Mouse (Mus musculus) megakaryocyte, adult 5-6 weeks (primary cell): ENCODE data around the gene Snx8. TPM values are rescaled to one million over a fixed set of nuclear protein-coding genes. Genes with fewer than 3 reads are reported as not detected.
A peak's percentile ranks its signal among the peaks of the same experiment; 100 is the strongest.

ENCODE experiments used
- ATAC-seq: 2 replicates; pipeline ENCODE4 v1.8.0; 2016; ENCODE audit warnings: mild to moderate bottlenecking, inconsistent platforms; ENCODE audit not compliant: poor library complexity, severe bottlenecking
- total RNA-seq, 2 experiments: library from RNA; stranded (forward) in 1 of 2; stranded (reverse) in 1 of 2; fragments of 153-499, 151-499 nt in 1 of 2; fragments of 221-1000, 200-1000 nt in 1 of 2; gene quantifications; 2 replicates each; pipeline versions ENCODE4 v1.2.3 to v1.2.4; 2015 to 2017

The Snx8 gene
- total RNA-seq, 2 experiments from 2014 or later: 2.8 to 8.3 TPM

GRCm38 (mm10) chr5:140350731-140351497 is 38.1 kb downstream of the Snx8 start:
- no peak for ATAC-seq

DNA sequence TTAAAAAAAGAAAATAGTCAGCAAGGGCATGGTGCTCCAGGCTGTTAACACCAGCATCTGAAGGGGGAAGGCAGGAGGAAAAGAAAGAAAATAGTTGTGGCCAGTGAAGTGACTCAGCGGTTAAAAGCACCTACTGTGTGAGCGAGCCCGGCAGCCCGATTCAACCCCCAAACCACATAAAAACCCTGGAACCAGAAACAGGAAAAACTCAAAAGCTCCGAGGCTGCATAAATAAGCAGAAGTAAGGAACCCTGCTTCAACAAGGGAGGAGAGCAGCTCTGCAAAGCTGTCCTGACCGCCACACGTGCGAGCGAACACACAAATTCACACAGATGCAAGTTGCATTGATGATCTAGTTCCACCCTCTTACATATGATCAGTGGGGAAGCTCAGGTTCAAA is 39.2 kb downstream of the Snx8 start:
- ATAC-seq: peak; percentile 61

- no peak for ATAC-seq
Observed at GRCm38 (mm10) chr5:140346050-140346449, 43.0 kb downstream of the Snx8 start.

- no peak for ATAC-seq
Observed at GRCm38 (mm10) chr5:140345244-140345643, 43.8 kb downstream of the Snx8 start.

- ATAC-seq: no peak
Observed at GRCm38 (mm10) chr5:140342880-140343279, 46.2 kb downstream of the Snx8 start.

DNA sequence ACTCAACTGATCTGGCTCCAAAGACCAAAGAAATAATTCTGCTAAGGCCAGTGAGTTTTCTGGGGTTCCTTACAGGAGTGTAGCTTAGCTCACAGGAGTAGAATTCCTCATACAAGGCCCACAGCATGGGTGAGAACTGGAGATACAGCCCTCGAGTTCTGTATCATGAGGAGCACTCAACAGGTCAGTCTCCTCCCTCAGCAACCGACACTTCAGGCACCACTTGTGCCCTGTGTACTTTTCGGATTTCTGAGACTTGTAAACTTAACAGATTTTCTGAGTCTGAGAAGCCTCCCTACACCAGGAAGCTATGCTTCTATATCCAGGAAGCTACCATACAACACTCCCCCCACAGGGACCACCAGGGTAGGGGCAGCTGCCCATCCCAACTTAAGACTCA is 49.2 kb downstream of the Snx8 start:
- ATAC-seq: no peak

DNA sequence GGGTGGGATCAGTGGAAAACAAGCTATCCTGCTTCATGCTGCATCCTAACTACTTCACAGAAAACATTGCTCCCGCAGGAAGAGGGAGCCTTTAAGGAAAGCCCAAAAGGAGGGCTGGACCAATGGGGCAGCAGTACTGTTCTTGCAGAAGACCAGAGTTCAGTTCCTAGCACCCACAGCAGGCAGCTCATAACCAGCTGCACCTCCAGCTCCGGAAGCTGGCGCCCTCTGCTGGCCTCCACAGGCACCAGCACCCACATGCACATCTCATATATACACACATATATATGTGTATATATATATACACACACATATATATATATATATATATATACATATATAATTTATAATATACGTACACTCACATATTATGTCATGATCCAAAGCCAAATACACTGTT is 50.3 kb downstream of the Snx8 start:
- no peak for ATAC-seq

- ATAC-seq: no peak
Observed at GRCm38 (mm10) chr5:140336680-140337079, 52.4 kb downstream of the Snx8 start.

DNA sequence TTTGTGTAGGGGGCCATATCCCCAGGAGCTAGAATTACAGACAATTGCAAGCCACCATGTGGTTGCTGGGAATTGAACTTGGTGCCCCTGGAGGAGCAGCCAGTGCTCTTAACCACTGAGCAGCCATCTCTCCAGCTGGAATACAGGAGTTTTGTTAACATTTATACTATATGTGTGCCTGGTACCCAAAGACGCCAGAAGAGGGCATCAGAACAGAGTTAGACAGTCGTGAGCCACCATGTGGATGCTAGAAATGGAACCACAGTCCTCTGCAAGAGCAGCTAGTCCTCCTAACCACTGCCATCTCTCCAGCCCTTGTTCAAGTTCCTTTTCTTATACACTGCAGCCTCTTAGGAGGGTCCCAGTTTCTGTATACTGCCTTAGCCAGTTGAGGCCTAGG is 55.4 kb downstream of the Snx8 start:
- no peak for ATAC-seq

DNA sequence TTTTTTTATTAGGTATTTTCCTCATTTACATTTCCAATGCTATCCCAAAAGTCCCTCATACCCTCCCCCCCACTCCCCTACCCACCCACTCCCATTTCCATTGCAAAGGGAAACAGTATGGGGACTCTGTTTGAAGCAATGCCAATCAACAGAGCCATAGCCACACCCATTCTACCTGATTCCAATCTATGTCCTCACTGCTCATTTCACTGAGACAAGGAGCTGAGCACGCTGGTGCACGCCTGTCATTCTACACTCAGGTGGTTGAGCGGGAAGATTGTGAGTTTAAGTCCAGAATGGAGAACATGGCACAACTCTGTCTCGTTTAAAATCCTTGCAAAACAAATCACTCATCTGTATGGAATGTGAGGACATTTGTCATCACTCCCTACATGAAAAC is 56.5 kb downstream of the Snx8 start:
- no peak for ATAC-seq

DNA sequence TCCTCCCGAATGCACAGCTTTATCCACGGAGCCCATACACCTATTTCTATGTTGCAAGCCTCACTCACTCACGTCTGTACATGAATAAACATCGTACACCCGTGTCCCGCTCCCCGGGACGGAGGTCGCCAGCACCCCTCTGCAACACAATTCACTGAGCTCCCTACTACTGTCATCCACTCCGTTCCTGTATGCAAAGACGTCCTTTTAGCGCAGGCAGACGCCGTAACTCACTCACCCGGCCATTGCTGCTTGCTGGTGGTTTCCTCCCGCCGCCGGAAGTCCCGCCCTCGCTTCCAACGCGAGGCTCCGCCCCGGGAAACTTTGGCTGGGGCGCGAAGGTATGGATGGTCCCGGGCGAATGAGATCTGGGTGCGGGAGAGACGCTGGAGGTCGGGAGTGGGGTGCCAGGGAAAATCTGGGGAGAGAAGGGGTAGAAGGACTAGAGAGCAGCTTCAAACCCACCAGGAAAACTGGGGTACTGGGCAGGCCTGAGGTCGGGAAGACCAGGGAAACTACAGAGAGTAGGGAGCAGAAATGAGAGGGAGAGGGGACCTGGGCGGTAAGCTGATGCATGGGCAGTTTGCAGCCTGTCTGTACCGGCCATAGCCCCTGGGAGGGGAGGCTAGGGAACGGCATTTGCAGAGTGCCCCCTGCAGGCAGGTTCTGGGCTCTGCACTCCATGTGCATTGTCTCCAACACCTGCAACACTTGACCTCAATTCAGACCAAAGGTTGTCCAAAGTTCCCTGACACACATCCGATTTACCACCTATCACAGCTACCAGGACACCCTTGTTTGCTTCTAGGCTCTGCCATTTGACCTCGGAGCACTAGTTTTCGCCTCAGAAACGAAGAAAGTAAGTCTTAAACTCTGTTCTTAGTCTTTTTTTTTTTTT is 57.2 kb downstream of the Snx8 start, which contains the start of gene Mrm2:
Gene Mrm2, minus strand, starts transcription at position 284 of the 898 bp plus-strand sequence.
- ATAC-seq: peak; percentile 97

DNA sequence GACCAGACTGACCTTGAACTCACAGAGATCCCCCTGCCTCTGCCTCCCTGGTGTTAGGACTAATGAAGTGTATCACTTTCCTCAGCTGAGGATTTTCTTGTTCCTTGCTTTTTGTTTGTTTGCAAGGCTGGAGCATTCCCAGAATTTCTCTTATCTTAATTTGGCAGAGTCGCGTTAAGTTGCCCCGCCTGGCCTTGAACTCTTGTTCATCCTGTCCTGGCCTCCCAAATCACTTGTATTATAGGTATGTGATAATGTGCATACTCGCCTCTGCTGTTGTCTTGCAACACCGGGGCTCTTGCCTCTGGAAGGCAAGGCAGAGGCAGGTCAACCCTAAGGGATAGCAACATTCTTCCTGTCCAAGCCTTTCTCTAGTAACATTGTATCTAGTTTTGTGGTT is 65.0 kb downstream of the Snx8 start:
- ATAC-seq: no peak

- ATAC-seq: peak; percentile 34
Observed at GRCm38 (mm10) chr5:140321756-140322575, 67.1 kb downstream of the Snx8 start.

GRCm38 (mm10) chr5:140321042-140321755 is 67.9 kb downstream of the Snx8 start, which contains the start of the genes Mad1l1 and Nudt1:
Gene Mad1l1 (minus strand): TSS chr5:140321552.
Gene Nudt1 (plus strand): TSS chr5:140321656.
- ATAC-seq: peak; percentile 96

DNA sequence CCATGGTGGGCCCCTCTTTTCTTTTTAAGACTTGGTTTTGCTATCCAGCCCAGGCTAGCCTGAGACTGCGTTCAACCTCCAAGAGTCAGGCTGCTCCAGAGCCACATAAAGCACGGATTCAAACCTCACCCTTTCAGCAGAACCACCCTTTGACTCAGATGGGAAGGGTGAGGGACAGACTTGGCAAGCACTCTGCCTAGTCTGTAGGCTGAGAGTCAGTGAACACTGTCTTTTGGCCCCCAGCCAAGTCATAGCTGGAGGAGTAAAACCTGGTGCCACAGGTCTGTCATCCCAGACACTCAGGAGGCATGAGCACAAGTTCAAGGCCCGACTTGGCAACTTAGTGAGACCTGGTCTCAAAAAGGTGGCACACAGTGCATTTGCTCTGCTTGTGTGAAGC is 72.3 kb downstream of the Snx8 start:
- ATAC-seq: no peak

- ATAC-seq: no peak
Observed at GRCm38 (mm10) chr5:140307602-140308001, 81.5 kb downstream of the Snx8 start.

- no peak for ATAC-seq
Observed at GRCm38 (mm10) chr5:140306016-140306415, 83.0 kb downstream of the Snx8 start.

- ATAC-seq: no peak
Observed at GRCm38 (mm10) chr5:140298291-140298690, 90.8 kb downstream of the Snx8 start.

DNA sequence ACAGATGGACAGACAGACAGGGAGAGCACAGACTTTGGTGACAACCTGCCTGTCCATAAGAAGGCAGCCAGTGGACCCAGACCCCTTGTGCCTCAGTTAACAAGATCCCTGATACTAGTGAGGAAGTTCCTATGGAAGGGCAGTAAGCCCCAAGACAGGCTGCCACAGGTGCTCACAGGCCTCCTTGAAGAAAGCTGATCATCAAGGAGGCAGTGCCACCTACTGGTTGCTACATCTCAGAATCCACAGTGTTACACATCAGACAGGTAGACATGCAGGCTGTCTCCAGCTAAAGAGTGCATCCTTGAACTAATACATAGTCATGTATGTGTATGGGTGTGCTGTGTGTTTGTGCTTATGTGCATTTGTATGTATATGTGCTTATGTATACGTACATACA is 96.9 kb downstream of the Snx8 start:
- ATAC-seq: 0 out of 2 replicates have a peak, but pooled peaks have one; percentile 33
